Mouse (Mus musculus): ENCODE data around the gene 5730480H06Rik. TPM values are rescaled to one million over a fixed set of nuclear protein-coding genes. Genes with fewer than 3 reads are reported as not detected.

The 5730480H06Rik gene
- total RNA-seq, 2 experiments from 2014 or later, result 19.3 to 20.5 TPM

- no peak for DNase-seq (ENCODE audit: low spot score in 2 of 2)
Observed at GRCm38 (mm10) chr5:48419741-48420140, 92.0 kb downstream of the 5730480H06Rik start.

GRCm38 (mm10) chr5:48421957-48422356, 94.2 kb downstream of the 5730480H06Rik start:
- no peak for DNase-seq (ENCODE audit: low spot score in 2 of 2)

GRCm38 (mm10) chr5:48430459-48430858, 102.7 kb downstream of the 5730480H06Rik start:
- DNase-seq (ENCODE audit: low spot score in 2 of 2), result peak; percentile 26 to 62

GRCm38 (mm10) chr5:48448888-48449287, 121.1 kb downstream of the 5730480H06Rik start:
- DNase-seq (ENCODE audit: low spot score in 2 of 2), result no peak

GRCm38 (mm10) chr5:48460221-48460620, 132.5 kb downstream of the 5730480H06Rik start:
- DNase-seq (ENCODE audit: low spot score in 2 of 2), result peak in 1 of 2 experiments; percentile 39

Measured in layer of hippocampus, postnatal 14 days (tissue).